Mouse (Mus musculus) myocyte (in vitro differentiated cells): Measurements from ENCODE around the gene Zc3h7b. TPM values are rescaled to one million over a fixed set of nuclear protein-coding genes. Genes with fewer than 3 reads are reported as not detected.
A peak's percentile ranks its signal among the peaks of the same experiment; 100 is the strongest.

Experiments
- H3K27me3 ChIP-seq: one replicate; pipeline ENCODE4 v1.6.1; 2011; ENCODE audit not compliant: control insufficient read depth, insufficient read depth, insufficient read length
- H3K36me3 ChIP-seq: one replicate; pipeline ENCODE4 v1.6.1; 2011; ENCODE audit not compliant: control insufficient read depth, insufficient read depth
- H3K4me2 ChIP-seq: one replicate; pipeline ENCODE4 v1.6.1; 2011; ENCODE audit warnings: low read depth, control low read depth
- H3K4me3 ChIP-seq: one replicate; pipeline ENCODE4 v1.5.1; 2011; ENCODE audit warnings: mild to moderate bottlenecking, control low read depth, moderate library complexity
- H3K79me2 ChIP-seq: one replicate; pipeline ENCODE4 v1.6.1; 2011; ENCODE audit not compliant: control insufficient read depth, insufficient read depth
- H3ac ChIP-seq: one replicate; pipeline ENCODE4 v1.6.1; 2011; ENCODE audit not compliant: control insufficient read depth, insufficient read length
- CEBPB ChIP-seq: IDR thresholded peaks from 2 replicates; pipeline ENCODE4 v1.6.1; 2011; ENCODE audit warnings: mild to moderate bottlenecking, moderate library complexity; ENCODE audit not compliant: poor library complexity, insufficient read depth, severe bottlenecking
- E2F4 ChIP-seq: IDR thresholded peaks from one replicate; pipeline ENCODE4 v1.6.1; 2011; ENCODE audit warnings: mild to moderate bottlenecking, control low read depth, moderate library complexity; ENCODE audit not compliant: insufficient read depth
- MAX ChIP-seq: IDR thresholded peaks from one replicate; pipeline ENCODE4 v1.6.1; 2011; ENCODE audit warnings: low read depth, mild to moderate bottlenecking, control low read depth
- MYOD1 ChIP-seq, 3 experiments: IDR thresholded peaks; one replicate each; pipeline ENCODE4 v1.6.1; 2011; ENCODE audit warnings: control low read depth in 2 of 3, low read depth in 2 of 3, mild to moderate bottlenecking in 2 of 3, moderate library complexity in 1 of 3; ENCODE audit not compliant: insufficient read length in 2 of 3, control insufficient read depth in 1 of 3
- MYOG ChIP-seq, 3 experiments: IDR thresholded peaks; one replicate each; pipeline ENCODE4 v1.6.1; 2011; ENCODE audit warnings: control low read depth in 2 of 3, low read depth in 2 of 3, mild to moderate bottlenecking in 2 of 3; ENCODE audit not compliant: insufficient read length in 2 of 3, control insufficient read depth in 1 of 3, insufficient read depth in 1 of 3
- POLR2A ChIP-seq: IDR thresholded peaks from one replicate; pipeline ENCODE4 v1.6.1; 2011; ENCODE audit warnings: low read depth, mild to moderate bottlenecking, control low read depth, moderate library complexity; ENCODE audit not compliant: insufficient read length
- POLR2AphosphoS2 ChIP-seq: IDR thresholded peaks from one replicate; pipeline ENCODE4 v1.6.1; 2011; ENCODE audit warnings: low read depth, control low read depth; ENCODE audit not compliant: insufficient read length
- REST ChIP-seq: IDR thresholded peaks from one replicate; pipeline ENCODE4 v1.6.1; 2011; ENCODE audit warnings: mild to moderate bottlenecking, control low read depth, moderate library complexity; ENCODE audit not compliant: insufficient read depth, insufficient read length
- SRF ChIP-seq: IDR thresholded peaks from one replicate; pipeline ENCODE4 v1.6.1; 2011; ENCODE audit warnings: low read depth; ENCODE audit not compliant: control insufficient read depth, insufficient read length
- TCF12 ChIP-seq: IDR thresholded peaks from one replicate; pipeline ENCODE4 v1.6.1; 2011; ENCODE audit warnings: mild to moderate bottlenecking, control low read depth; ENCODE audit not compliant: poor library complexity, insufficient read depth, severe bottlenecking
- TCF3 ChIP-seq: IDR thresholded peaks from one replicate; pipeline ENCODE4 v1.6.1; 2011; ENCODE audit warnings: low read depth, control low read depth; ENCODE audit not compliant: insufficient read length
- USF1 ChIP-seq: IDR thresholded peaks from one replicate; pipeline ENCODE4 v1.6.1; 2011; ENCODE audit warnings: low read depth, mild to moderate bottlenecking, control low read depth, moderate library complexity
- polyA plus RNA-seq: library from polyadenylated mRNA; unstranded; fragments of >200 nt; fragmentation: generic; extraction: Trizol; gene quantifications from one replicate; pipeline ENCODE4 v1.2.1, GENCODE M21; 2012; ENCODE audit warnings: missing spikeins

Gene Zc3h7b
- polyA plus RNA-seq, 1 experiment = 45.9 TPM

DNA sequence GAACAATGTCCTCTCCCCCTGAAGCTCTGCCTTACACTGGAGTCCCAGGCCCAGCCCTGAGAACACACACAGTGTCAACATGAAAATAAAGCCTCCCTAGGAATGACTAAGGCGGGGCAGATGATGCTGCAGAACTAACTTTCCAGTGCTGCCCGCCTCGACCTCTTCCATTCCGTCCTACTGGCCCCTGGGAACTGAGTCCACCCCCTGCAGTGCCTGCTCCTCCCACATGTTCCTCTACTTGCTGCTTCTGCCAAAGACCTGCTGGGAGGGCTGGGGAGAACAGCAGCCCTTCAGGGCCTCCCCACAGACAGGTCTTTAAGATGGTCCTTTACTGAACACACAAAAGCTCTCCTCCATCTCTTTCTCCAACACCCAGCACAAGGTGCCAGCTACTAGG, 34.1 kb upstream of the Zc3h7b start:
- H3K36me3 ChIP-seq = peaks cover 69% of the 10 kb centered on the region
- no peaks in the 10 kb centered on the region for H3K27me3 ChIP-seq
- H3K4me2 ChIP-seq = no peak overlapping the region
- no peak overlapping the region for H3ac ChIP-seq
- no peaks in the 10 kb centered on the region for H3K79me2 ChIP-seq
- no peak overlapping the region for H3K4me3 ChIP-seq
- no peak for TF ChIP-seq SRF
- no peak for TF ChIP-seq REST

DNA sequence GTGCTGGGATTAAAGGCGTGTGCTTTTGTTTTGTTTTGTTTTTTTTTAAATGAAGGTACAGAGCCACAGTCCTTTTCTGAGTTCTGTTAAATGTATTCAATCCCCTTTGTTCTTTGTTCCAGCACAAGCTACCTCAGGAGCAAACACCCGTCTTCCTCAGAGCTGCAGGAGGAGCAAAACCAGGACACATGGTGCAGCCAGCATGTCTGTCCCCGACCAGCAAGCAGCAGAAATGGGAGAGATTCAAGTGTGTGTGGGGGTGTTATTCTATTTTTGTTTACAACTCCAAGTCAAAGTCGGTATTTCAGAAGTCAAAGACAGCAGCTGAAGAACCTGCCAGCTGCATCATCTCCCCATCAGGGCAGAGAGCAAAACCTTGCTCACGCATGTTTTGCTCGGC, 31.1 kb upstream of the Zc3h7b start:
- Histone ChIP-seq H3K79me2 (no peaks in the 10 kb centered on the region), H3K36me3 (peaks cover 66% of the 10 kb centered on the region), H3K4me2 (no peak overlapping the region), H3K4me3 (no peak overlapping the region), H3K27me3 (no peaks in the 10 kb centered on the region), H3ac (no peak overlapping the region)
- no peak for TF ChIP-seq REST
- peak in 1 of 3 experiments; percentile 9 for TF ChIP-seq MYOD1 (IDR thresholded peaks at IDR 0.05; ENCODE audit: control insufficient read depth in 1 of 3, insufficient read length in 2 of 3, low read depth in 2 of 3)

- Histone ChIP-seq H3K27me3 (no peaks in the 10 kb centered on the region), H3K36me3 (peaks cover 74% of the 10 kb centered on the region), H3ac (no peak overlapping the region), H3K79me2 (peaks cover 8% of the 10 kb centered on the region), H3K4me2 (no peak overlapping the region), H3K4me3 (no peak overlapping the region)
- no peak for TF ChIP-seq MYOG (IDR thresholded peaks at IDR 0.05; ENCODE audit: control insufficient read depth in 1 of 3, insufficient read depth in 1 of 3, insufficient read length in 2 of 3, low read depth in 2 of 3)
- no peak for TF ChIP-seq MAX
- peak; percentile 72 for TF ChIP-seq POLR2AphosphoS2
Observed at GRCm38 (mm10) chr15:81718336-81719138, 26.3 kb upstream of the Zc3h7b start.

- Histone ChIP-seq H3K36me3 (peaks cover 75% of the 10 kb centered on the region), H3K79me2 (peaks cover 14% of the 10 kb centered on the region), H3K4me2 (no peak overlapping the region), H3K27me3 (no peaks in the 10 kb centered on the region), H3ac (no peak overlapping the region), H3K4me3 (no peak overlapping the region)
- TF ChIP-seq E2F4 = no peak
- TF ChIP-seq TCF12 = no peak
- TF ChIP-seq REST = no peak
- no peak for TF ChIP-seq CEBPB
- TF ChIP-seq POLR2A = no peak
- no peak for TF ChIP-seq MYOD1 (IDR thresholded peaks at IDR 0.05; ENCODE audit: control insufficient read depth in 1 of 3, insufficient read length in 2 of 3, low read depth in 2 of 3)
- TF ChIP-seq USF1 = no peak
- no peak for TF ChIP-seq MAX
- TF ChIP-seq POLR2AphosphoS2 = no peak
- TF ChIP-seq MYOG (IDR thresholded peaks at IDR 0.05; ENCODE audit: control insufficient read depth in 1 of 3, insufficient read depth in 1 of 3, insufficient read length in 2 of 3, low read depth in 2 of 3) = no peak
- TF ChIP-seq SRF = no peak
- TF ChIP-seq TCF3 = no peak
Observed at GRCm38 (mm10) chr15:81719139-81719531, 25.7 kb upstream of the Zc3h7b start.

DNA sequence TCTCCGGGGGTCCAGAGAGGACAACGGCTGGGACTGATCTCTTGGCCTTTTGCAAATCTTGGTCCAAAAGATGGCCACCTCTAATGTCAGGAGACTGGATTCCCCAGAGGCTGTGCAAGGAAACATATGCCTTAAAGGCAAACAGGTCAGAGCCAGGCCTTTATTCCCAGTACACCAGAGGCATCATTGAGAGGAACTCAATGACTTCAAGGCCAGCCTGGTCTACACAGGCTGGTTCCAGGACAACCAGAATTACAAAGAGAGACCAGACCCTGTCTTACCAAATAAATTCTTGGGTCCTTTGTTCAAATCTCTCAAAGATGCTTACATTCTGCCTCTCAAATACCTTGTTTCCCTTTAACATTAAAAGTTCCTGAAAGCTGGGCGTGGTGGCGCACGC, 22.5 kb upstream of the Zc3h7b start:
- H3K4me3 ChIP-seq = no peak overlapping the region
- no peak overlapping the region for H3K4me2 ChIP-seq
- TF ChIP-seq MAX = no peak
- no peak for TF ChIP-seq POLR2A
- no peak for TF ChIP-seq E2F4
- TF ChIP-seq MYOD1 (IDR thresholded peaks at IDR 0.05; ENCODE audit: control insufficient read depth in 1 of 3, insufficient read length in 2 of 3, low read depth in 2 of 3) = no peak
- TF ChIP-seq MYOG (IDR thresholded peaks at IDR 0.05; ENCODE audit: control insufficient read depth in 1 of 3, insufficient read depth in 1 of 3, insufficient read length in 2 of 3, low read depth in 2 of 3) = no peak
- TF ChIP-seq TCF12 = no peak
- peaks cover 54% of the 10 kb centered on the region for H3K36me3 ChIP-seq
- no peaks in the 10 kb centered on the region for H3K27me3 ChIP-seq
- peaks cover 46% of the 10 kb centered on the region for H3K79me2 ChIP-seq
- H3ac ChIP-seq = no peak overlapping the region

DNA sequence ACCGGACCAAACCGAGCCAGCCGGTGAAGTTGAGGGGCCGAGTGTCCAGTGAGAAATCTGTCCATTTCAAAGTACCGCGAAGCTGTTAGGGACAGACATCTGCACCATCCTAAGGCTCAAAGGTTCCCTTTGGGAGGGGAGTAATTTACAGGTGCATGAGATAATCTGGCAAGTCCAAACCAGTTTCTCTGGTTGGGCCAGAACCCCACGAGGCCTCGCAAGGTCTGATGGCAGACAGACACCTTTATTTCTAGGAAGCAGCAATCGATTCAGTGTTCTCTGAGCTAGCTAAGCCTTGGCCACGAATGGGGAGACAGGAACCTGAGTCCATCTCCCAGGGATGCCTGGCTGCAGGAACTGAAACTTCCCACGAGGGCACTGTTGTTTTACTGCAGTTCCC, 21.2 kb upstream of the Zc3h7b start:
- H3K79me2 ChIP-seq = peaks cover 59% of the 10 kb centered on the region
- no peak overlapping the region for H3ac ChIP-seq
- H3K36me3 ChIP-seq = peaks cover 48% of the 10 kb centered on the region
- no peaks in the 10 kb centered on the region for H3K27me3 ChIP-seq
- H3K4me3 ChIP-seq = no peak overlapping the region
- TF ChIP-seq TCF12 (no peak), TCF3 (no peak)
- H3K4me2 ChIP-seq = no peak overlapping the region
